Mouse (Mus musculus): Measurements from ENCODE around the gene Enam.
A peak's percentile ranks its signal among the peaks of the same experiment; 100 is the strongest.
"Not testable (repeated sequence)": the region's sequence is repeated elsewhere in the genome, so short reads cannot be mapped to it uniquely, and the experiment has no call there.

Enam gene

DNA sequence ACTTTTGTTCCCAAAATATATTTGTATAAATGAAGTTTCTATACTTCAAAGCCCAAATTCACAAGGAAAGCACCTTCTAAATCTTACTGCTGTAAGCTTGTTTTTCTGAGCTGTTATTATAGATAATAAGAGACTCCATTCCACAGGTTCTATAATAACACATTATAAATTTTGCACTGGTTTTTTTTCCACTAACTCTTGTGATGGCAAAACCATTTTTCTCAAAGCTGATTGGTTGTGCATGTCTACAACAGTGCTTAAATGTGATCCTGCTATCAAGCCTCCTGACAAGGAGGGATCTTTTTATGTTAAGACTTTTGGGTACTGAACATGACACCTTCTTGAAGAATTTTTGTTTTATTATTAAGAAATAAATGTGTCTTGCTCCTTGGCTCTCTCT lies at the start of gene Enam:
Gene Enam (plus strand): TSS at position 301 of the 400 bp plus-strand sequence.
- no peak for DNase-seq

DNA sequence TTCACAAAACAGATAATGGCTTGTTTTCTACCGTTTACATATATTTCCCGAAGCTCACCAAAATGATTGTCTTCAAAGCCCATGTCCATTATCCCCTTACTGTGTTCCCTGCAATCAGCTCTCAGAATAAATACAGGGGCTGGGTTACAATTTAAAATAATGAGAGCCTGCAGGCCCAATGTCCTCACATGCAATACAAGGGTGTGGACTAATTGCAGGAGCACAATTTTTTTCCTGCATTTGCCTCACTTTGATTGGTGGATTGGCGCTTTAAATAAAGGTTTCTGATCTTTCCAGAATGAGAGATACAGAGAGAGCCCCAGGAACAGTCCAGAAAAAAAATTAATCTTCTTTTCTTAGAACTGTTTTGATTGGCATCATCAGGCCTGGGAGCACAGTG lies 32.1 kb upstream of the Enam start, which contains the start of gene Ambn:
Gene Ambn (plus strand): TSS at position 301 of the 400 bp plus-strand sequence.
- no peak for DNase-seq

- no peak for DNase-seq
Observed at GRCm38 (mm10) chr5:88467471-88467870, 20.3 kb upstream of the Enam start.

DNA sequence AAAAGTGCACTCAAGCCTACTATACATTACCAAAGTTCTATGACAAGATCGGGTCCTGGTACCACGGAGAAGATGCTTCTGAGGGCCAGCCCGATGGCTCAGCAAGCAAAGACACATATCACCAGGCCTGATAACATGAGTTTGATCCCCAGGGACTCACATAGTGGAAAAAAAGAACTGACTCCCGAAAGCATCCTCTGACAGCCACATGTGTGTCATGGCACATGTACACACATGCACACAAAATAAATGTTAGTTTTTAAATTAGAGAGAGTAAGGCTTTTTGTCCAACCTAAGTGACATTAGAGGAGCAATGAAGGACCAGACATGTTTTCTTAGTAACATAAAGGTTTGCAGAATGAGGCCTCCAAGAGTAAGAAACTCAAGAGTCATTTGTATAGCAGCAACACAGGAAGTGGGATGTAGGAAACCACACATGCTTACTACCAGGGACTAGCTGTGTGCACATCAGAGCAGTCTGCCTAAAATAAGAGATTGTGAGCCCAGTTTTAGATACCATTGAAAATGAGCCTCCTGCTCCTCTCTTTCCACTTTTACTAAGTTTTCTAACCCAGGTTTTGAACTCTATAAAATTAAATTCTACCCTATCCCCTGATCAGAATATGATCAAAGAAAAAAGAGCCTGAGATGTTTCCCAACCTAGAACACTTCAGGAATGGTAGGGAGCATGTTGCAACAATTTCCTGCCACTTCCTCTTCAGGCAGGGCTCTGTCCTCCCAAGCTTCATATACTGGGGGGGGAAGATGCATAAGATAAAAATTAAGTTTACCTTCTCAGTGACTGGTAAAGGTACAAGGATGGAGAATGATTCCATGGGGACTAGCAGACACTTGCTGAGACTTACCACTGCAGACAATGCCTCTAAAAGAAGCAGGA lies 18.7 kb upstream of the Enam start:
- no peak for DNase-seq

- DNase-seq = no peak
Observed at GRCm38 (mm10) chr5:88489004-88489403, 1.2 kb downstream of the Enam start.

GRCm38 (mm10) chr5:88491111-88491510 lies 3.3 kb downstream of the Enam start:
- DNase-seq = no peak

GRCm38 (mm10) chr5:88499781-88500180 lies 12.0 kb downstream of the Enam start:
- DNase-seq = no peak

DNA sequence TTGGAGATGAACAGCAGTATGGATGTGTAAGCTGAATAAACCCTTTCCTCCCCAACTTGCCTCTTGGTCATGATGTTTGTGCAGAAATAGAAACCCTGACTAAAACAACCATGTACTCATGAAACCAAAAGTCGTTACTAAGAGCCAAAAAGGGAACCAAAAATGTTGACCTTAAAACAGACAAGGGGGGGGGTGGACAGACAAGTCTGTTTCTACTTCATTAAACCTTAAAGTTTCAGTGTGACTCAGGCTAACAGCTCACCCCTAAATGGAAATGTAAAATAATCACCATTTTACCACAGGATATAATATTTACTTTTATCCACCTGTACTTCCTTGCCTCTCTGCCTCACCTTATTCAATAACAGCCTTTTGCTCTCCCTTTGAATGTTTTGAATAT lies 20.8 kb downstream of the Enam start:
- no peak for DNase-seq

GRCm38 (mm10) chr5:88508990-88509389 lies 21.2 kb downstream of the Enam start:
- DNase-seq = no peak

- DNase-seq = peak; percentile 6 to 21
Observed at GRCm38 (mm10) chr5:88519232-88519631, 31.5 kb downstream of the Enam start.

DNA sequence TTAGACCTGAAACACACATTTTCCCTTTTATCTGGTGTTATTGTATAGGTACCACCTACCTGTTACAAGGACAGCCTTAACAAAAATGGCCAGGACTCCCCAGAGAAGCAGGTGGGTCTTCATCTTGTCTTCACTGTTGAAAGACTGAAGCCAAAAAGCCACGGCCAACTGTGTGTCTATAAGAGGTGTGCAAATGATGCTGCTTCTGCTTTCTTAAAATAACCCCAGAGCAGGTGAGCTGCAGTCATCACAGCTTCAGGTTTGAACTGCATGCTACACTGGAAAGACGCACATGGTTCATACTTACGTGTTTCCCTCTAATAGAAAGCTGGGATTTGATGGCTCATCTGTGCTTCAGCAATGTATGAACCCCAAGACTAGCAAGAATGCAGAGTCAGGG lies 39.9 kb downstream of the Enam start, which contains the start of gene Jchain:
Gene Jchain (minus strand): TSS at position 235 of the 400 bp plus-strand sequence.
- DNase-seq = no peak

DNA sequence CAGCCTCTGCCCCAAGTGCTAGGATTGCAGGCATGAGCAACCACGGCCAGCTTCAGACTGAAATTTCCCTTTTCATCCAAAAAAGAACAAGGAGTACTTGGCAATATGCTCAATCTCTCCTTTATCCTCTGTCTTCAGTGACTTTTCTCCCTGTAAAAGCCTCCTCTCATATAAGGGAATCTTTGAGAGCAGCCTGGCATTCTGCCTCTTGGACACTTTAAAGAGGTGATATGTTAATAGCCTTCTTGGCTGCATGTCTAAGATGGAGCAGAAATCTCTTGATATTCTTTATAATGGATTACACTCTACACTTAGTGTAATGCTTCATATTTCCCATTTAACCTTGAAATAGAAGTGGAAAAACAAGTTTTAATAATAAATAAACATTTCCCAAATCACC lies 43.1 kb downstream of the Enam start:
- no peak for DNase-seq

GRCm38 (mm10) chr5:88534697-88535096 lies 46.9 kb downstream of the Enam start:
- no peak for DNase-seq

DNA sequence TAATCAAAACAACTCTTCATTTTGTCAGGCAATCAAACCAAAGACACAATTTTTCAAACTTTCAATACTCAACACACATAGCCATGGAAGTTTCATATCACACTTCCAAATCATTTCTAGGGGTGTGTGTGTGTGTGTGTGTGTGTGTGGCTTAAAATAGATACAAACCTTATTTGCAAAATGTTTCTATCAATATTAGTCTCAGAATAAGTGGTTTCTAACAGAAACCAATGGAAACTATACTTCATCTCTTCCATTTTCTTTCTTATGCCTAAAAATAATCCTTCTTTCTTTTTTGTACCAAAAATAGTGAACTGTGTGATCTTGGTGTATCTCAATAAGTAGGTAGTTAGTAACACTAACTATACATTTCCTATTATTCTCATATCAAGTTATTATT lies 53.1 kb downstream of the Enam start:
- DNase-seq = no peak

GRCm38 (mm10) chr5:88542651-88543282 lies 55.0 kb downstream of the Enam start:
- peak; percentile 44 to 66 for DNase-seq

GRCm38 (mm10) chr5:88544411-88544810 lies 56.6 kb downstream of the Enam start:
- not testable (repeated sequence) for DNase-seq

DNA sequence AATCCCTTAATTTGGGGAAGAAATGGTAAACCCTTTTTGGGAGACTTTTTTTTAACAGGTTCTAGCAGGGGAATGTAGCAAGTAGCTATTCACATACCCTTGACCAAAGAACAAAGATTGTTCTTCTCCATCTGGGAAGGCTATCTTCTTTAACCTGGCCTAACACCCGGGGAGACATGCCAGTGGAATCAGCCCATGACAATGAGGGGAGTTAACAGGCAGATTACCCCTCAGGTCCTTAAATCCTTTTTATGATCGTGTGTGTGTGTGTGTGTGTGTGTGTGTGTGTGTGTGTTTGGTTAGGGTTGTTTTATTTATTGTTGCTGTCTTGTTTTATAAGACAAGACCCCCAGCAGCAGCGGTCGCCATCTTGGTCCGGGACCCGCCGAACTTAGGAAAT lies 57.8 kb downstream of the Enam start:
- DNase-seq = no peak

GRCm38 (mm10) chr5:88553271-88554085 lies 65.7 kb downstream of the Enam start:
- DNase-seq = no peak

DNA sequence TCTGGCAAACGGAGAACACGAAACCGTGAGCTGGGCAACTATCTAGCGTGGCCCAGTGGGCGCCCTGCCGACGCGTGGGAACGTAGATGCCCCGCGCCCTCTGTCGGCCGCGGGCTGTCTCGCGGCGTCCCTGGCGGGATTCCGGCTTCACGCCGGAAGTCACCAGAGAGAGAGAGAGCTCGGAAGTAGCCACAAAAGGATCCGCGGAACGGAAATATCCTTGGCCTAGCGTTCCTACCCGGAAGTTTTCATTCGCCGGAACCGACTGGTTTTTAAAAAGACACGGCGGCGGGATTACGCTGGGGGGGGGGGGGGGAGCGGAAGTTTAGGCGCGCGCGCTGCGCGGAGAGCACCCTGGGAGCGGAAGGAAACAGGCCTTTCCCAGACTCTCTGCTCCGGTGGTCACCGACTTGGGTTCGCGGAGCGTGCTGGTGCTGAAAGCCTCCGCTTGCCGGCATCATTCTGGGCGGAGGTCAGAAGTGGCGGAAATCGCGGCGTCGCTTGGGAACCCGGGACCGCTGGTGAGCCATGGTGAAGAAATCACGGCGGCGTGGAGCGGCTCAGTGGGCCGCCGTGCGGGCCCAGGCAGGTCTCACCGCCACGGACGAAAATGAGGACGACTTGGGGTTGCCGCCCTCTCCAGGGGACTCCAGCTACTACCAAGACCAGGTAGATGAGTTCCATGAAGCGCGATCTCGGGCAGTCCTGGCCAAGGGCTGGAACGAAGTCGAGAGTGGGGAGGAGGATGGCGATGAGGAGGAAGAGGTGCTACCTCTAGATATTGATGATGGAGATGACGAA lies 66.5 kb downstream of the Enam start, which contains the start of gene Utp3:
Gene Utp3 (plus strand): TSS at position 377 of the 801 bp plus-strand sequence.
- DNase-seq = peak; percentile 96 to 97

All from kidney, postnatal 4 days (tissue).